Mouse (Mus musculus) E14TG2a.4 (cell line): Measurements from ENCODE around the gene Slc40a1.

Experiments used
- CTCF ChIP-seq: conservative IDR thresholded peaks from 2 replicates; pipeline ENCODE4 v1.5.1; 2014; ENCODE audit warnings: low read length
- POU5F1 ChIP-seq: IDR thresholded peaks from 2 replicates; pipeline ENCODE4 v1.6.1; 2014; ENCODE audit warnings: low read length, borderline replicate concordance

DNA sequence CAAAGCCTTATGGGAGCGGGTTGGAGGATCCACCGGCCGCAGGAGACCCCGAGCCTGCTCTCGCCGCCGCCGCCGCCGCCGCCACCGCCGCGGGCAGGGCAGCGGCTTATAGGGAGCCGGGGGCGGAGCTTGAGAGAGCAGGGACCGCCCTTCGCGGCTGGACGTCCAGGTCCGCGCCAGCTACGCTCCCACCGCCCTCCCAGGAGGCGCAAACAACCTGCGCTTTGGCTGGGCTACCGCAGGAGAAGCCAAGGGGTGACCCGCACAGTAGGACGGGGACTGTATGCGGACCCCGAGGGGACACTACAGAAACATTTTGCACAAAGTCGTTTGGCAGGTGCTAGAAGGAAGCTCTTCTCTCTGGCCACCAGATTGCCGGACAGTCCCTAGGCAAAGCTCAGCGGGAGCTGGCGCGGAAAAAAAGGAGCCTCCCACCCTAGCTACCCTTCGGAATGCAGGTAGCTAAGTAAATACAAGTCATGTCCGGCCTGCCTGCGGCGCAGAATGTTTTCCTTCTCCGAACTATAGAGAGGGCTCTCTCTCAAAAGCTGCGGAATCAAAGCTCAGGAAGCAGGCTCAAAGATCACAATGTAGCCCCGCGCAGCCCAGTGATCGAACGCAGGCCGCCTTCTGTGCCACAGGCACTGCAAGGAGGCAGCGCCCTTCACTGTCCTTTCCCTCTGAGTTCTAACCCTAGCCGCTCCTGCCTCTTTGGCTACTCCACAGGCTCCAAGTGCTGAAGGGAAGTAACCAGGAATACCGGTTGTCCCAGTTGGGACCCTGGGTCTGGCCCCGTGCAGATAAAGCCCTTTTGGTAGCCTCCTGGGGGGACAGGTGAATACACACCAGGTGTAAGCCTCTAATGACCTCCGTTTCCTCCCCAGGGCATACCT is 577 bp downstream of the Slc40a1 start:
- TF ChIP-seq CTCF = no peak
- TF ChIP-seq POU5F1 = no peak
